Mouse (Mus musculus) bone marrow, adult 2 months (tissue): ENCODE data around the gene Gm49711.

Source experiments
- CTCF ChIP-seq: fragments of 200-500 bp; IDR thresholded peaks from 2 replicates; pipeline ENCODE4 v1.5.1; 2011; ENCODE audit warnings: low read length, control low read depth; ENCODE audit not compliant: control insufficient read depth, insufficient read depth
- POLR2A ChIP-seq: fragments of 200-500 bp; IDR thresholded peaks from 2 replicates; pipeline ENCODE4 v1.6.1; 2011; ENCODE audit warnings: low read depth, mild to moderate bottlenecking, control low read depth, low read length, borderline replicate concordance; ENCODE audit not compliant: control insufficient read depth

- TF ChIP-seq CTCF (no peak), POLR2A (no peak)
Observed at GRCm38 (mm10) chr16:92120899-92121531, 62.9 kb downstream of the Gm49711 start.
